Mouse (Mus musculus) neural tube, embryonic 11.5 days (tissue): ENCODE data around the gene Pdik1l. TPM values are rescaled to one million over a fixed set of nuclear protein-coding genes. Genes with fewer than 3 reads are reported as not detected.

Source experiments
- polyA plus RNA-seq: library from polyadenylated mRNA; unstranded; fragments of >200 nt; fragmentation: Nextera tagmentation; extraction: Ambion mirVana; gene quantifications from 2 replicates; pipeline ENCODE4 v1.2.1, GENCODE M21; 2014

Pdik1l gene
- polyA plus RNA-seq, 1 experiment from 2014 or later: 23.1 TPM

Other genes with a start within 250 kb of the Pdik1l start
- gene Zfp683, start 234.1 kb downstream of the Pdik1l start, polyA plus RNA-seq: not detected in 2 replicates
- gene Crybg2, start 227.1 kb downstream of the Pdik1l start, polyA plus RNA-seq: 0.53 and 0.99 TPM in 2 replicates
- 5.7 and 6.4 TPM in 2 replicates for gene Cd52, start 192.8 kb downstream of the Pdik1l start, polyA plus RNA-seq
- 4.7 and 7.1 TPM in 2 replicates for gene Ubxn11, start 185.3 kb downstream of the Pdik1l start, polyA plus RNA-seq
- 295 and 314 TPM in 2 replicates for gene Sh3bgrl3, start 159.1 kb downstream of the Pdik1l start, polyA plus RNA-seq
- gene Cep85, start 100.8 kb downstream of the Pdik1l start, polyA plus RNA-seq: 30.0 and 30.6 TPM in 2 replicates
- gene Gm7534, start 84.9 kb downstream of the Pdik1l start, polyA plus RNA-seq: not detected in 2 replicates
- gene Catsper4, start 60.5 kb downstream of the Pdik1l start, polyA plus RNA-seq: not detected in 2 replicates
- 0.36 and 0.50 TPM in 2 replicates for gene Cnksr1, start 49.5 kb downstream of the Pdik1l start, polyA plus RNA-seq
- gene E130218I03Rik, start 44.2 kb downstream of the Pdik1l start, polyA plus RNA-seq: 0.28 TPM in 1 of 2 replicates, not detected in the other
- gene Zfp593, start 42.3 kb downstream of the Pdik1l start, polyA plus RNA-seq: 18.6 and 19.2 TPM in 2 replicates
- gene Gm30191, start 41.0 kb downstream of the Pdik1l start, polyA plus RNA-seq: not detected in 2 replicates
- 11.1 and 11.8 TPM in 2 replicates for gene Grrp1, start 33.8 kb downstream of the Pdik1l start, polyA plus RNA-seq
- gene Trim63, start 27.2 kb upstream of the Pdik1l start, polyA plus RNA-seq: 0.87 and 1.6 TPM in 2 replicates
- gene Slc30a2, start 55.3 kb upstream of the Pdik1l start, polyA plus RNA-seq: not detected in 2 replicates
- 0.24 and 0.37 TPM in 2 replicates for gene Extl1, start 96.0 kb upstream of the Pdik1l start, polyA plus RNA-seq
- 6.9 and 11.4 TPM in 2 replicates for gene Pafah2, start 108.4 kb upstream of the Pdik1l start, polyA plus RNA-seq
- 3,693 and 3,815 TPM in 2 replicates for gene Stmn1, start 180.4 kb upstream of the Pdik1l start, polyA plus RNA-seq
- gene Paqr7, start 208.8 kb upstream of the Pdik1l start, polyA plus RNA-seq: 2.0 and 2.2 TPM in 2 replicates
- gene Aunip, start 223.1 kb upstream of the Pdik1l start, polyA plus RNA-seq: 6.5 and 8.1 TPM in 2 replicates
- gene Mtfr1l, start 247.5 kb upstream of the Pdik1l start, polyA plus RNA-seq: 130 and 133 TPM in 2 replicates